Mouse (Mus musculus): ENCODE data around the gene Neu2.

DNA sequence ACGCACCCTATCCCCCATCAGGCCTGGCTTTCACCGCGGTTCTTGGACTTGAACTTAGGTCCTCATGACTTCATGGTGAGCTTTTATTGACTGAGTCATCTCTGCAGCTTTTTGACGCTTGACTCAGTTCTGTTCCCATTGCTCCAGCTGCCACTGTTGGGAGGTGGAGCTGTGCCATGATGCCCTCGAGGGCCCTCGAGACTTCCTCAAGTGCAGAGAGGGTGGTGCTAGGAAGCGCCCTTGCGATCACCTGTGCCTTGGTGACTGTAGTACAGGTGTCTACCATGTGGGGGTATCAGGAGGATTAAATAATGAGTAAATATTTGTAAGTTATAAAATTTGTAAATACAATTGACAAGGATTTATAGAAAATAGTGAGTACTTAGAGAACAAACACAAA, 80.3 kb downstream of the Neu2 start:
- TF ChIP-seq CTCF (IDR thresholded peaks at IDR 0.05; ENCODE audit: extremely low read depth, insufficient read depth, insufficient read length, insufficient replicate concordance) = no peak
- TF ChIP-seq POLR2A (IDR thresholded peaks at IDR 0.05; ENCODE audit: low read depth, low read length) = no peak
